Mouse (Mus musculus) monocyte, adult 5-6 weeks (primary cell): ENCODE results near the gene Gm1110. TPM values are rescaled to one million over a fixed set of nuclear protein-coding genes. Genes with fewer than 3 reads are reported as not detected.
"Not testable (repeated sequence)": the region's sequence is repeated elsewhere in the genome, so short reads cannot be mapped to it uniquely, and the experiment has no call there.

ENCODE experiments used
- ATAC-seq: fragments of 153-309, 156-312 bp; replicated peaks from 2 replicates; pipeline ENCODE4 v1.8.0; 2017; ENCODE audit warnings: mild to moderate bottlenecking; ENCODE audit not compliant: low TSS enrichment, insufficient number of reproducible peaks, severe bottlenecking, poor library complexity, low FRiP score
- total RNA-seq: library from RNA; stranded (forward); fragments of 200-1000, 200-491, 200-594 nt; gene quantifications from 3 replicates; pipeline ENCODE4 v1.2.3, GENCODE M21; 2017

Gene Gm1110
- total RNA-seq: not detected in 3 replicates

GRCm38 (mm10) chr9:26922909-26923526 is at the start of gene Gm1110:
Gene Gm1110 (minus strand): TSS chr9:26923111.
- ATAC-seq: no peak

GRCm38 (mm10) chr9:26947790-26948189 is 24.9 kb upstream of the Gm1110 start:
- ATAC-seq: no peak

GRCm38 (mm10) chr9:26924146-26924545 is 1.2 kb upstream of the Gm1110 start:
- no peak for ATAC-seq

GRCm38 (mm10) chr9:26919778-26920177 is 3.1 kb downstream of the Gm1110 start:
- no peak for ATAC-seq

- ATAC-seq: no peak
These were observed 9.8 kb downstream of the Gm1110 start for GRCm38 (mm10) chr9:26913150-26913549.

GRCm38 (mm10) chr9:26911251-26911650 is 11.7 kb downstream of the Gm1110 start:
- ATAC-seq: no peak

GRCm38 (mm10) chr9:26869856-26870255 is 53.1 kb downstream of the Gm1110 start:
- not testable (repeated sequence) for ATAC-seq

GRCm38 (mm10) chr9:26860751-26861150 is 62.2 kb downstream of the Gm1110 start, which contains the start of gene Glb1l3:
Gene Glb1l3 (minus strand): TSS chr9:26860890.
- ATAC-seq: no peak

- no peak for ATAC-seq
These were observed 91.8 kb downstream of the Gm1110 start for GRCm38 (mm10) chr9:26831089-26831488.

Other genes starting within 250 kb of the Gm1110 start
- not detected in 3 replicates for gene B3gat1, start 189.4 kb downstream of the Gm1110 start, total RNA-seq
- not detected in 3 replicates for gene Glb1l2, start 116.6 kb downstream of the Gm1110 start, total RNA-seq
- gene Glb1l3, start 62.2 kb downstream of the Gm1110 start, total RNA-seq: not detected in 3 replicates
- gene Acad8, start 76.5 kb upstream of the Gm1110 start, total RNA-seq: 14.9 to 24.0 TPM (median 22.7 TPM) in 3 replicates
- gene Thyn1, start 76.6 kb upstream of the Gm1110 start, total RNA-seq: 7.9 to 23.6 TPM (median 17.4 TPM) in 3 replicates
- gene Vps26b, start 107.0 kb upstream of the Gm1110 start, total RNA-seq: 29.7 to 54.2 TPM (median 35.5 TPM) in 3 replicates
- gene Ncapd3, start 107.1 kb upstream of the Gm1110 start, total RNA-seq: 17.1 to 33.8 TPM (median 20.8 TPM) in 3 replicates
- 1.0 TPM in 1 of 3 replicates, not detected in the others for gene Jam3, start 232.3 kb upstream of the Gm1110 start, total RNA-seq